Mouse (Mus musculus): ENCODE measurements around the gene Jtb. TPM values are rescaled to one million over a fixed set of nuclear protein-coding genes. Genes with fewer than 3 reads are reported as not detected.

Gene Jtb
- polyA plus RNA-seq, 1 experiment from 2014 or later, result 106 TPM

DNA sequence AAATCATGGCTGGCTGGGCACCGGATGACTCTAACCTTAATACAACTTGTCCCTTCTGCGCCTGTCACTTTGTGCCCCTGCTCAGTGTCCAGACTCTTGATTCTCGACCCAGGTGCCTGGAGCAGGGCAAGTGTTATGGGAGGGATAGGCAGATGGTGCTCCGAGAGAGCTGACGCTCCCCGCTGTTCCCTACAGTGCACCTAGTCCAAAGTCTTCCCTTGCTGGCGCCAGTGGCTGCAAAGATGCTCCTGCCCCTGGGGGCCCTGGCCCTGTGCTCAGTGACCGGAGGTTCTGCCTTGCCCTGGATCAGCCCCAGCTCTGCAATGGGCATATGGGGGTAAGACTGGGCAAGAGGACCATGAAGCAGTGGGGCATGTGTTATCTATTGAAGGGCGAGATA, 46.4 kb downstream of the Jtb start:
- H3K27ac ChIP-seq (ENCODE audit: low read length), result no peak overlapping the region
- no peaks in the 10 kb centered on the region for H3K9me3 ChIP-seq (ENCODE audit: control insufficient read depth, low read length)
- ATAC-seq, result no peak
- H3K27me3 ChIP-seq (replicated peaks; ENCODE audit: control insufficient read depth, insufficient read depth, low read length), result no peaks in the 10 kb centered on the region
- no peaks in the 10 kb centered on the region for H3K4me1 ChIP-seq (replicated peaks; ENCODE audit: control insufficient read depth, insufficient read depth, low read length)
- H3K36me3 ChIP-seq (ENCODE audit: control insufficient read depth, insufficient read depth), result peaks cover 9% of the 10 kb centered on the region; the same call in 1 of the 2 replicates
- no peak overlapping the region for H3K4me3 ChIP-seq (replicated peaks; ENCODE audit: low read length)
- H3K4me2 ChIP-seq (ENCODE audit: low read length), result no peak overlapping the region
- H3K9ac ChIP-seq (replicated peaks; ENCODE audit: low read depth, low read length), result no peak overlapping the region
- 93% methylated on average over 9 of the region's 9 CpGs for WGBS

DNA sequence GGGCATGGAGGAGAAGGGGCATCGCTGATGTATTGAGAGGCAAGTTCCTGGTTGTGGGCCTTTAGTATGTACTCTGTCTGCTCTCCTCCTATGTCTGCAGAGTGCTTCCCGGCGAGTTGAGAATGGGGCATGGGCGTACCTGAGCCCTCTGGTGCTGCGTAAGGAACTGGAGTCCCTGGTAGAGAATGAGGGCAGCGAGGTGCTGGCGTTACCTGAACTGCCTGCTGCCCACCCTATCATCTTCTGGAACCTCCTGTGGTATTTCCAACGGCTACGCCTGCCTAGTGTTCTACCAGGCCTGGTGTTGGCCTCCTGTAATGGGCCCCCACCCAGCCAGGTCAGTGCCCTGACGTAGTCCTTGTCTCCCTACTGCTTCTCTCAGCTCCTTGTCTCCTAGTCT, 46.8 kb downstream of the Jtb start:
- no peak for ATAC-seq
- no peaks in the 10 kb centered on the region for H3K4me1 ChIP-seq (replicated peaks; ENCODE audit: control insufficient read depth, insufficient read depth, low read length)
- H3K27me3 ChIP-seq (replicated peaks; ENCODE audit: control insufficient read depth, insufficient read depth, low read length), result no peaks in the 10 kb centered on the region
- H3K9ac ChIP-seq (replicated peaks; ENCODE audit: low read depth, low read length), result no peak overlapping the region
- no peak overlapping the region for H3K4me3 ChIP-seq (replicated peaks; ENCODE audit: low read length)
- WGBS, result 97% methylated on average over 10 of the region's 10 CpGs
- no peaks in the 10 kb centered on the region for H3K9me3 ChIP-seq (ENCODE audit: control insufficient read depth, low read length)
- no peak overlapping the region for H3K27ac ChIP-seq (ENCODE audit: low read length)
- H3K36me3 ChIP-seq (ENCODE audit: control insufficient read depth, insufficient read depth), result peaks cover 9% of the 10 kb centered on the region; the same call in 1 of the 2 replicates
- no peak overlapping the region for H3K4me2 ChIP-seq (ENCODE audit: low read length)

DNA sequence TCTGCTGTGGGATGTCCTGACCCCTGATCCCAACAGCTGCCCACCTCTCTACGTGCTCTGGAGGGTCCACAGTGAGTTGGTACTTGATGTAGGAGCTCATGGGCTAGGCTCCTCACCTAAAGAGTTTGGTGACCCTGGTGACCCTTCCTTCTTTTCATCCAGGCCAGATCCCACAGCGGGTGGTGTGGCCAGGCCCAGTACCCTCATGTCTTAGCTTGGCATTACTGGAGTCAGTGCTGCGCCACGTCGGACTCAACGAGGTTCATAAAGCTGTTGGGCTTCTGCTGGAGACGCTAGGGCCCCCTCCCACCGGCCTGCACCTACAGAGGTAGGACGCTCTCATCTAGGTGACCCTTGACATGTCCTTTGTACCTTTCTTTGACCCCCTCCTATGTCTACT, 47.8 kb downstream of the Jtb start:
- H3K9me3 ChIP-seq (ENCODE audit: control insufficient read depth, low read length), result no peaks in the 10 kb centered on the region
- no peak overlapping the region for H3K27ac ChIP-seq (ENCODE audit: low read length)
- 92% methylated on average over 9 of the region's 9 CpGs for WGBS
- H3K4me1 ChIP-seq (replicated peaks; ENCODE audit: control insufficient read depth, insufficient read depth, low read length), result no peaks in the 10 kb centered on the region
- H3K27me3 ChIP-seq (replicated peaks; ENCODE audit: control insufficient read depth, insufficient read depth, low read length), result no peaks in the 10 kb centered on the region
- peaks cover 9% of the 10 kb centered on the region; the same call in 1 of the 2 replicates for H3K36me3 ChIP-seq (ENCODE audit: control insufficient read depth, insufficient read depth)
- no peak for ATAC-seq
- no peak overlapping the region for H3K4me3 ChIP-seq (replicated peaks; ENCODE audit: low read length)
- H3K4me2 ChIP-seq (ENCODE audit: low read length), result no peak overlapping the region
- no peak overlapping the region for H3K9ac ChIP-seq (replicated peaks; ENCODE audit: low read depth, low read length)

GRCm38 (mm10) chr3:90279743-90280142, 48.3 kb downstream of the Jtb start:
- H3K4me3 ChIP-seq (replicated peaks; ENCODE audit: low read length), result no peak overlapping the region
- no peaks in the 10 kb centered on the region for H3K27me3 ChIP-seq (replicated peaks; ENCODE audit: control insufficient read depth, insufficient read depth, low read length)
- H3K9me3 ChIP-seq (ENCODE audit: control insufficient read depth, low read length), result no peaks in the 10 kb centered on the region
- H3K4me2 ChIP-seq (ENCODE audit: low read length), result no peak overlapping the region
- no peak overlapping the region for H3K27ac ChIP-seq (ENCODE audit: low read length)
- H3K9ac ChIP-seq (replicated peaks; ENCODE audit: low read depth, low read length), result no peak overlapping the region
- 92% methylated on average over 7 of the region's 7 CpGs for WGBS
- no peaks in the 10 kb centered on the region for H3K4me1 ChIP-seq (replicated peaks; ENCODE audit: control insufficient read depth, insufficient read depth, low read length)
- H3K36me3 ChIP-seq (ENCODE audit: control insufficient read depth, insufficient read depth), result peaks cover 9% of the 10 kb centered on the region; the same call in 1 of the 2 replicates
- ATAC-seq, result no peak

GRCm38 (mm10) chr3:90280708-90281107, 49.3 kb downstream of the Jtb start:
- WGBS, result 94% methylated on average over 9 of the region's 9 CpGs
- no peak for ATAC-seq
- H3K9me3 ChIP-seq (ENCODE audit: control insufficient read depth, low read length), result no peaks in the 10 kb centered on the region

DNA sequence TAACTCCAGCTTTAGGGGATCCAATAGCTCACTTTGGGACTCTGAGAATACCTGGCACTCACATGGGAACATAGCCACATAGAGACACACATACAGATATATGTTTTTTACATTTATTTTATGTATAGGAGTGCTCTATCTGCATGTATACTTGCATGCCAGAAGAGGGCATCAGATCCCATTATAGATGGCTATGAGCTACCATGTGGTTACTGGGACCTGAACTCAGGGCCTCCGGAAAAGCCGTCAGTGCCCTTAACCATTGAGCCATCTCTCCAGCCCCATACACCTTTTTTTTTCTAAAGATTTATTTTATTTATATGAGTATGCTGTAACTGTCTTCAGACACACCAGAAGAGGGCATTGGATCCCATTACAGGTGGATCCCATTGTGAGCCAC, 52.8 kb downstream of the Jtb start:
- 100% methylated on average over 2 of the region's 2 CpGs for WGBS
- H3K9me3 ChIP-seq (ENCODE audit: control insufficient read depth, low read length), result no peaks in the 10 kb centered on the region
- ATAC-seq, result no peak
- H3K36me3 ChIP-seq (ENCODE audit: control insufficient read depth, insufficient read depth), result peaks cover 4% of the 10 kb centered on the region; the same call in 1 of the 2 replicates
- no peak overlapping the region for H3K9ac ChIP-seq (replicated peaks; ENCODE audit: low read depth, low read length)
- H3K27ac ChIP-seq (ENCODE audit: low read length), result no peak overlapping the region
- H3K4me1 ChIP-seq (replicated peaks; ENCODE audit: control insufficient read depth, insufficient read depth, low read length), result no peaks in the 10 kb centered on the region
- no peaks in the 10 kb centered on the region for H3K27me3 ChIP-seq (replicated peaks; ENCODE audit: control insufficient read depth, insufficient read depth, low read length)
- H3K4me3 ChIP-seq (replicated peaks; ENCODE audit: low read length), result no peak overlapping the region
- H3K4me2 ChIP-seq (ENCODE audit: low read length), result no peak overlapping the region

More at GRCm38 (mm10) chr3:90280708-90281107, 49.3 kb downstream of the Jtb start:
- no peak overlapping the region for H3K4me3 ChIP-seq (replicated peaks; ENCODE audit: low read length)
- H3K27me3 ChIP-seq (replicated peaks; ENCODE audit: control insufficient read depth, insufficient read depth, low read length), result no peaks in the 10 kb centered on the region
- H3K4me1 ChIP-seq (replicated peaks; ENCODE audit: control insufficient read depth, insufficient read depth, low read length), result no peaks in the 10 kb centered on the region
- no peak overlapping the region for H3K27ac ChIP-seq (ENCODE audit: low read length)
- H3K4me2 ChIP-seq (ENCODE audit: low read length), result no peak overlapping the region
- peaks cover 9% of the 10 kb centered on the region; the same call in 1 of the 2 replicates for H3K36me3 ChIP-seq (ENCODE audit: control insufficient read depth, insufficient read depth)
- no peak overlapping the region for H3K9ac ChIP-seq (replicated peaks; ENCODE audit: low read depth, low read length)

Small RNA genes lying within 50 kb of the gene (microRNA-seq; reads per million reads assigned to microRNA genes)
- gene Mir7012, result not detected

Other genes starting within 250 kb of the Jtb start
- 134 and 145 TPM in 2 replicates for gene Hax1, start 232.8 kb upstream of the Jtb start, polyA plus RNA-seq (2015; fragmentation: Nextera tagmentation; extraction: Ambion mirVana)
- gene 4933434E20Rik, start 180.0 kb upstream of the Jtb start, polyA plus RNA-seq (2015; fragmentation: Nextera tagmentation; extraction: Ambion mirVana), result 220 and 232 TPM in 2 replicates
- 146 and 158 TPM in 2 replicates for gene Ubap2l, start 179.0 kb upstream of the Jtb start, polyA plus RNA-seq (2015; fragmentation: Nextera tagmentation; extraction: Ambion mirVana)
- gene Tpm3, start 158.9 kb upstream of the Jtb start, polyA plus RNA-seq (2015; fragmentation: Nextera tagmentation; extraction: Ambion mirVana), result 471 and 509 TPM in 2 replicates
- 0.22 and 0.42 TPM in 2 replicates for gene Nup210l, start 127.5 kb upstream of the Jtb start, polyA plus RNA-seq (2015; fragmentation: Nextera tagmentation; extraction: Ambion mirVana)
- gene Rps27, start 17.9 kb upstream of the Jtb start, polyA plus RNA-seq (2015; fragmentation: Nextera tagmentation; extraction: Ambion mirVana), result 790 and 871 TPM in 2 replicates
- 21.7 and 22.2 TPM in 2 replicates for gene Rab13, start 17.9 kb upstream of the Jtb start, polyA plus RNA-seq (2015; fragmentation: Nextera tagmentation; extraction: Ambion mirVana)
- 2.7 and 3.3 TPM in 2 replicates for gene Creb3l4, start 11.9 kb downstream of the Jtb start, polyA plus RNA-seq (2015; fragmentation: Nextera tagmentation; extraction: Ambion mirVana)
- 42.5 and 43.1 TPM in 2 replicates for gene Slc39a1, start 16.6 kb downstream of the Jtb start, polyA plus RNA-seq (2015; fragmentation: Nextera tagmentation; extraction: Ambion mirVana)
- 18.5 and 23.2 TPM in 2 replicates for gene Crtc2, start 22.6 kb downstream of the Jtb start, polyA plus RNA-seq (2015; fragmentation: Nextera tagmentation; extraction: Ambion mirVana)
- 5.3 and 6.7 TPM in 2 replicates for gene Dennd4b, start 33.6 kb downstream of the Jtb start, polyA plus RNA-seq (2015; fragmentation: Nextera tagmentation; extraction: Ambion mirVana)
- 15.2 and 16.5 TPM in 2 replicates for gene Gatad2b, start 61.6 kb downstream of the Jtb start, polyA plus RNA-seq (2015; fragmentation: Nextera tagmentation; extraction: Ambion mirVana)
- 17.1 and 20.0 TPM in 2 replicates for gene Slc27a3, start 158.3 kb downstream of the Jtb start, polyA plus RNA-seq (2015; fragmentation: Nextera tagmentation; extraction: Ambion mirVana)
- 32.2 and 32.3 TPM in 2 replicates for gene Ints3, start 202.0 kb downstream of the Jtb start, polyA plus RNA-seq (2015; fragmentation: Nextera tagmentation; extraction: Ambion mirVana)
- gene Npr1, start 234.3 kb downstream of the Jtb start, polyA plus RNA-seq (2015; fragmentation: Nextera tagmentation; extraction: Ambion mirVana), result 2.1 and 2.6 TPM in 2 replicates
- 331 and 336 TPM in 2 replicates for gene Ilf2, start 244.5 kb downstream of the Jtb start, polyA plus RNA-seq (2015; fragmentation: Nextera tagmentation; extraction: Ambion mirVana)

All from forebrain, embryonic 16.5 days (tissue).